Mouse (Mus musculus): ENCODE data around the gene Tgm2. TPM values are rescaled to one million over a fixed set of nuclear protein-coding genes. Genes with fewer than 3 reads are reported as not detected.

The Tgm2 gene
- polyA plus RNA-seq, 2 experiments = 34.6 to 41.9 TPM

GRCm38 (mm10) chr2:158174958-158175357 is 28.7 kb upstream of the Tgm2 start:
- DNase-seq (ENCODE audit: low read depth in 3 of 3, low spot score in 3 of 3) (no peak), ATAC-seq (ENCODE audit: insufficient read depth) (0 out of 2 replicates have a peak, but pooled peaks have one; percentile 17)
- H3K36me3 ChIP-seq (replicated peaks; ENCODE audit: control insufficient read depth, insufficient read depth, low read depth) = no peaks in the 10 kb centered on the region
- no peak overlapping the region; the same call in 1 of the 2 replicates for H3K27ac ChIP-seq
- no peaks in the 10 kb centered on the region for H3K9me3 ChIP-seq (ENCODE audit: control insufficient read depth, low read length)
- H3K4me2 ChIP-seq (ENCODE audit: low read depth) = no peak overlapping the region
- no peak overlapping the region for H3K9ac ChIP-seq (replicated peaks)
- no peak overlapping the region for H3K4me3 ChIP-seq (ENCODE audit: insufficient read depth in 1 of 2, low read depth in 2 of 2, low read length in 2 of 2)
- no peaks in the 10 kb centered on the region; the same call in 1 of the 2 replicates for H3K27me3 ChIP-seq (ENCODE audit: control insufficient read depth, insufficient read depth, low read length)
- H3K4me1 ChIP-seq (replicated peaks; ENCODE audit: control insufficient read depth in 2 of 2, insufficient read depth in 2 of 2, low read length in 1 of 2) = peaks cover 0 to 37% of the 10 kb centered on the region in 2 experiments; a peak in 2 of 4 replicates
- 48% methylated on average over 15 of the region's 15 CpGs for WGBS (ENCODE audit: insufficient replicate concordance)
- TF ChIP-seq EP300 (IDR thresholded peaks at IDR 0.05; ENCODE audit: low read depth) (no peak), CTCF (IDR thresholded peaks at IDR 0.05; ENCODE audit: low read depth) (no peak)

- no peaks in the 10 kb centered on the region; the same call in 1 of the 2 replicates for H3K27me3 ChIP-seq (ENCODE audit: control insufficient read depth, insufficient read depth, low read length)
- H3K4me3 ChIP-seq (ENCODE audit: insufficient read depth in 1 of 2, low read depth in 2 of 2, low read length in 2 of 2) = no peak overlapping the region
- H3K36me3 ChIP-seq (replicated peaks; ENCODE audit: control insufficient read depth, insufficient read depth, low read depth) = no peaks in the 10 kb centered on the region
- no peak for ATAC-seq (ENCODE audit: insufficient read depth)
- TF ChIP-seq CTCF (IDR thresholded peaks at IDR 0.05; ENCODE audit: low read depth) (no peak), EP300 (IDR thresholded peaks at IDR 0.05; ENCODE audit: low read depth) (no peak)
- 18% methylated on average over 5 of the region's 5 CpGs for WGBS (ENCODE audit: insufficient replicate concordance)
- DNase-seq (ENCODE audit: low read depth in 3 of 3, low spot score in 3 of 3) = no peak
- no peak overlapping the region for H3K4me2 ChIP-seq (ENCODE audit: low read depth)
- H3K9me3 ChIP-seq (ENCODE audit: control insufficient read depth, low read length) = no peaks in the 10 kb centered on the region
- no peak overlapping the region for H3K27ac ChIP-seq
- no peak overlapping the region for H3K9ac ChIP-seq (replicated peaks)
- peaks cover 0 to 36% of the 10 kb centered on the region in 2 experiments; a peak in 2 of 4 replicates for H3K4me1 ChIP-seq (replicated peaks; ENCODE audit: control insufficient read depth in 2 of 2, insufficient read depth in 2 of 2, low read length in 1 of 2)
Observed at GRCm38 (mm10) chr2:158174438-158174837, 28.2 kb upstream of the Tgm2 start.

- ATAC-seq (ENCODE audit: insufficient read depth) (no peak), DNase-seq (ENCODE audit: low read depth in 3 of 3, low spot score in 3 of 3) (no peak)
- Histone ChIP-seq H3K27me3 (ENCODE audit: control insufficient read depth, insufficient read depth, low read length) (no peaks in the 10 kb centered on the region; the same call in 1 of the 2 replicates), H3K9ac (replicated peaks) (no peak overlapping the region), H3K36me3 (replicated peaks; ENCODE audit: control insufficient read depth, insufficient read depth, low read depth) (no peaks in the 10 kb centered on the region), H3K4me2 (ENCODE audit: low read depth) (no peak overlapping the region), H3K4me3 (ENCODE audit: insufficient read depth in 1 of 2, low read depth in 2 of 2, low read length in 2 of 2) (no peak overlapping the region), H3K9me3 (ENCODE audit: control insufficient read depth, low read length) (no peaks in the 10 kb centered on the region), H3K4me1 (replicated peaks; ENCODE audit: control insufficient read depth in 2 of 2, insufficient read depth in 2 of 2, low read length in 1 of 2) (peaks cover 0 to 26% of the 10 kb centered on the region in 2 experiments; a peak in 2 of 4 replicates), H3K27ac (no peak overlapping the region)
- no peak for TF ChIP-seq EP300 (IDR thresholded peaks at IDR 0.05; ENCODE audit: low read depth)
- TF ChIP-seq CTCF (IDR thresholded peaks at IDR 0.05; ENCODE audit: low read depth) = no peak
- WGBS (ENCODE audit: insufficient replicate concordance) = 63% methylated on average over 2 of the region's 2 CpGs
Observed at GRCm38 (mm10) chr2:158170394-158170793, 24.2 kb upstream of the Tgm2 start.

- H3K27ac ChIP-seq = no peak overlapping the region
- H3K27me3 ChIP-seq (ENCODE audit: control insufficient read depth, insufficient read depth, low read length) = no peaks in the 10 kb centered on the region; the same call in 1 of the 2 replicates
- 71% methylated on average over 7 of the region's 7 CpGs for WGBS (ENCODE audit: insufficient replicate concordance)
Observed at GRCm38 (mm10) chr2:158169771-158170170, 23.5 kb upstream of the Tgm2 start.

GRCm38 (mm10) chr2:158169351-158169750 is 23.1 kb upstream of the Tgm2 start:
- no peaks in the 10 kb centered on the region for H3K36me3 ChIP-seq (replicated peaks; ENCODE audit: control insufficient read depth, insufficient read depth, low read depth)
- no peak overlapping the region for H3K9ac ChIP-seq (replicated peaks)
- ATAC-seq (ENCODE audit: insufficient read depth) (no peak), DNase-seq (ENCODE audit: low read depth in 3 of 3, low spot score in 3 of 3) (no peak)
- TF ChIP-seq EP300 (IDR thresholded peaks at IDR 0.05; ENCODE audit: low read depth) (no peak), CTCF (IDR thresholded peaks at IDR 0.05; ENCODE audit: low read depth) (no peak)
- 69% methylated on average over 6 of the region's 6 CpGs for WGBS (ENCODE audit: insufficient replicate concordance)
- peaks cover 0 to 18% of the 10 kb centered on the region in 2 experiments; a peak in 2 of 4 replicates for H3K4me1 ChIP-seq (replicated peaks; ENCODE audit: control insufficient read depth in 2 of 2, insufficient read depth in 2 of 2, low read length in 1 of 2)
- H3K27ac ChIP-seq = no peak overlapping the region
- H3K27me3 ChIP-seq (ENCODE audit: control insufficient read depth, insufficient read depth, low read length) = no peaks in the 10 kb centered on the region
- no peak overlapping the region for H3K4me2 ChIP-seq (ENCODE audit: low read depth)
- no peaks in the 10 kb centered on the region for H3K9me3 ChIP-seq (ENCODE audit: control insufficient read depth, low read length)
- H3K4me3 ChIP-seq (ENCODE audit: insufficient read depth in 1 of 2, low read depth in 2 of 2, low read length in 2 of 2) = no peak overlapping the region

More at GRCm38 (mm10) chr2:158169771-158170170, 23.5 kb upstream of the Tgm2 start:
- DNase-seq (ENCODE audit: low read depth in 3 of 3, low spot score in 3 of 3) = no peak
- Histone ChIP-seq H3K9ac (replicated peaks) (no peak overlapping the region), H3K4me1 (replicated peaks; ENCODE audit: control insufficient read depth in 2 of 2, insufficient read depth in 2 of 2, low read length in 1 of 2) (peaks cover 0 to 21% of the 10 kb centered on the region in 2 experiments; a peak in 2 of 4 replicates), H3K4me3 (ENCODE audit: insufficient read depth in 1 of 2, low read depth in 2 of 2, low read length in 2 of 2) (no peak overlapping the region), H3K4me2 (ENCODE audit: low read depth) (no peak overlapping the region), H3K9me3 (ENCODE audit: control insufficient read depth, low read length) (no peaks in the 10 kb centered on the region), H3K36me3 (replicated peaks; ENCODE audit: control insufficient read depth, insufficient read depth, low read depth) (no peaks in the 10 kb centered on the region)
- ATAC-seq (ENCODE audit: insufficient read depth) = no peak
- TF ChIP-seq CTCF (IDR thresholded peaks at IDR 0.05; ENCODE audit: low read depth) (no peak), EP300 (IDR thresholded peaks at IDR 0.05; ENCODE audit: low read depth) (no peak)

Data from liver, embryonic 14.5 days (tissue).